Mouse (Mus musculus): Measurements from ENCODE around the gene Ipo8. TPM values are rescaled to one million over a fixed set of nuclear protein-coding genes. Genes with fewer than 3 reads are reported as not detected.

Gene Ipo8
- total and polyA plus RNA-seq, 3 experiments, result 23.4 to 28.3 TPM; not detected in 1

GRCm38 (mm10) chr6:148841760-148842159 is 10.5 kb upstream of the Ipo8 start:
- no peaks in the 10 kb centered on the region for H3K9me3 ChIP-seq (replicated peaks; ENCODE audit: insufficient read depth, low read length)
- H3K36me3 ChIP-seq (ENCODE audit: control insufficient read depth in 1 of 2, insufficient read depth in 2 of 2, low read length in 2 of 2), result peaks cover 0 to 3% of the 10 kb centered on the region in 2 experiments; a peak in 2 of 4 replicates
- H3K79me2 ChIP-seq (ENCODE audit: control insufficient read depth, insufficient read depth, low read length, poor library complexity), result no peaks in the 10 kb centered on the region
- H3K9ac ChIP-seq (ENCODE audit: control insufficient read depth, low read depth, low read length, poor library complexity, severe bottlenecking), result no peak overlapping the region
- TF ChIP-seq CHD2 (IDR thresholded peaks at IDR 0.05; ENCODE audit: low read length), result no peak
- TF ChIP-seq POLR2AphosphoS5 (IDR thresholded peaks at IDR 0.05; ENCODE audit: borderline replicate concordance, low read depth, low read length), result no peak
- TF ChIP-seq MAFK (IDR thresholded peaks at IDR 0.05; ENCODE audit: borderline replicate concordance, low read depth, low read length), result peak; percentile 78; the same call in 1 of the 2 replicates
- DNase-seq (ENCODE audit: low read depth, low spot score), result no peak
- H3K4me3 ChIP-seq (ENCODE audit: control insufficient read depth in 1 of 2, insufficient read depth in 1 of 2, low read depth in 2 of 2, low read length in 2 of 2), result no peak overlapping the region
- H3K27ac ChIP-seq (ENCODE audit: control insufficient read depth, low read depth, low read length), result no peak overlapping the region
- no peaks in the 10 kb centered on the region for H3K27me3 ChIP-seq (ENCODE audit: control insufficient read depth in 1 of 2, insufficient read depth in 2 of 2, low read length in 2 of 2)
- H3K4me1 ChIP-seq (ENCODE audit: control insufficient read depth in 1 of 2, insufficient read depth in 2 of 2, low read length in 2 of 2), result peaks cover 0 to 4% of the 10 kb centered on the region in 2 experiments; a peak in 1 of 4 replicates

DNA sequence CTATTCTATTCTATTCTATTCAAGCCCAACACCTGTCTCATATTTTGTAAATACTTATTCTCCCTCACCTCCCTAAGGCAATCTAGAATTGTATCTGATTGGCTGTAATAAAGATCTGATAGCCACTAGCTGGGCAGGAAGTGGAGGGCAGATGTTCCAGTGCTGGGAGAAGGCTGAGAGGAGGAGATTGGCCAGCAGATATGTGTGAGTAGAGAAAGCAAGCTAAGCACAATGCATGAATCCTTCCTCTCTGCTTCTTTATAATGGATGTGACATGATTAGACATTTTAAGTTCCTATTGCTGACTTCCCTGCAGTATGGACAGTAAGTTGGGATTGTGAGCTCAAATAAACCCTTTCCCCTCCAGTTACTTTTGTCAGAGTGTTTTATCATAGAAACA is 7.2 kb upstream of the Ipo8 start:
- Histone ChIP-seq H3K27ac (ENCODE audit: control insufficient read depth, low read depth, low read length) (no peak overlapping the region), H3K9me3 (replicated peaks; ENCODE audit: insufficient read depth, low read length) (no peaks in the 10 kb centered on the region), H3K9ac (ENCODE audit: control insufficient read depth, low read depth, low read length, poor library complexity, severe bottlenecking) (no peak overlapping the region), H3K79me2 (ENCODE audit: control insufficient read depth, insufficient read depth, low read length, poor library complexity) (no peaks in the 10 kb centered on the region), H3K36me3 (ENCODE audit: control insufficient read depth in 1 of 2, insufficient read depth in 2 of 2, low read length in 2 of 2) (peaks cover 0 to 3% of the 10 kb centered on the region in 2 experiments; a peak in 2 of 4 replicates), H3K4me1 (ENCODE audit: control insufficient read depth in 1 of 2, insufficient read depth in 2 of 2, low read length in 2 of 2) (peaks cover 0 to 4% of the 10 kb centered on the region in 2 experiments; a peak in 1 of 4 replicates), H3K4me3 (ENCODE audit: control insufficient read depth in 1 of 2, insufficient read depth in 1 of 2, low read depth in 2 of 2, low read length in 2 of 2) (no peak overlapping the region), H3K27me3 (ENCODE audit: control insufficient read depth in 1 of 2, insufficient read depth in 2 of 2, low read length in 2 of 2) (no peaks in the 10 kb centered on the region)
- TF ChIP-seq RCOR1 (IDR thresholded peaks at IDR 0.05; ENCODE audit: low read depth, low read length), result no peak
- peak in 1 of 2 experiments; percentile 17; a peak in 1 of 4 replicates for TF ChIP-seq EP300 (IDR thresholded peaks at IDR 0.05; ENCODE audit: low read depth in 1 of 2, low read length in 2 of 2)
- peak; percentile 51; the same call in 1 of the 2 replicates for TF ChIP-seq GATA1 (IDR thresholded peaks at IDR 0.05; ENCODE audit: low read depth, low read length)
- 0 out of 2 replicates have a peak, but pooled peaks have one; percentile 22 for TF ChIP-seq ETS1 (IDR thresholded peaks at IDR 0.05; ENCODE audit: low read depth, low read length)
- TF ChIP-seq BHLHE40 (IDR thresholded peaks at IDR 0.05; ENCODE audit: borderline replicate concordance, low read depth, low read length), result no peak
- TF ChIP-seq POLR2AphosphoS2 (IDR thresholded peaks at IDR 0.05; ENCODE audit: low read length), result no peak
- peak; percentile 18 for DNase-seq (ENCODE audit: low read depth, low spot score)

- TF ChIP-seq SIN3A (IDR thresholded peaks at IDR 0.05; ENCODE audit: low read length) (no peak), USF1 (IDR thresholded peaks at IDR 0.05; ENCODE audit: low read depth, low read length) (no peak)
- peak overlapping the region; percentile 73 for H3K27ac ChIP-seq (ENCODE audit: control insufficient read depth, low read depth, low read length)
- no peaks in the 10 kb centered on the region for H3K27me3 ChIP-seq (ENCODE audit: control insufficient read depth in 1 of 2, insufficient read depth in 2 of 2, low read length in 2 of 2)
Observed at GRCm38 (mm10) chr6:148831728-148832121, 458 bp upstream of the Ipo8 start.

More at GRCm38 (mm10) chr6:148831728-148832121, 458 bp upstream of the Ipo8 start:
- peaks cover 3 to 12% of the 10 kb centered on the region in 2 experiments; a peak in 2 of 4 replicates for H3K4me1 ChIP-seq (ENCODE audit: control insufficient read depth in 1 of 2, insufficient read depth in 2 of 2, low read length in 2 of 2)
- no peaks in the 10 kb centered on the region for H3K9me3 ChIP-seq (replicated peaks; ENCODE audit: insufficient read depth, low read length)
- peak overlapping the region; percentile 78 to 94 for H3K4me3 ChIP-seq (ENCODE audit: control insufficient read depth in 1 of 2, insufficient read depth in 1 of 2, low read depth in 2 of 2, low read length in 2 of 2)
- peak overlapping the region; percentile 72 for H3K9ac ChIP-seq (ENCODE audit: control insufficient read depth, low read depth, low read length, poor library complexity, severe bottlenecking)
- peaks cover 0 to 12% of the 10 kb centered on the region in 2 experiments; a peak in 2 of 4 replicates for H3K36me3 ChIP-seq (ENCODE audit: control insufficient read depth in 1 of 2, insufficient read depth in 2 of 2, low read length in 2 of 2)
- peaks cover 28% of the 10 kb centered on the region for H3K79me2 ChIP-seq (ENCODE audit: control insufficient read depth, insufficient read depth, low read length, poor library complexity)
- no peak for DNase-seq (ENCODE audit: low read depth, low spot score)

Data from MEL (cell line).